Mouse (Mus musculus) kidney, adult 9 months (tissue): ENCODE measurements at regions not wholly inside any gene's neighbourhood (a gene's known extent, or its start where the extent isn't known, plus 50 kb on each side); places are given as distances from the start of the nearest gene placed in this dataset.

Source experiments
- DNase-seq: peaks from one replicate; pipeline ENCODE4 v3.0.0; 2022

- peak; percentile 24 for DNase-seq
Observed at GRCm38 (mm10) chr11:117036977-117037376, 78.0 kb upstream of the Sec14l1 start.

- no peak for DNase-seq
Observed at GRCm38 (mm10) chr11:117038282-117039106, 76.5 kb upstream of the Sec14l1 start.

- no peak for DNase-seq
Observed at GRCm38 (mm10) chr11:117040829-117041228, 74.1 kb upstream of the Sec14l1 start.

- peak; percentile 68 for DNase-seq
Observed at GRCm38 (mm10) chr11:117042336-117042735, 72.6 kb upstream of the Sec14l1 start.

- peak; percentile 68 for DNase-seq
Observed at GRCm38 (mm10) chr11:117043524-117043923, 71.4 kb upstream of the Sec14l1 start.

GRCm38 (mm10) chr11:117044731-117045130 is 70.2 kb upstream of the Sec14l1 start:
- no peak for DNase-seq

GRCm38 (mm10) chr11:117046636-117047035 is 68.3 kb upstream of the Sec14l1 start:
- no peak for DNase-seq

- no peak for DNase-seq
Observed at GRCm38 (mm10) chr11:117047172-117047950, 67.6 kb upstream of the Sec14l1 start.

GRCm38 (mm10) chr11:117048911-117049310 is 66.1 kb upstream of the Sec14l1 start:
- no peak for DNase-seq

- no peak for DNase-seq
Observed at GRCm38 (mm10) chr11:117050788-117051187, 64.2 kb upstream of the Sec14l1 start.

- DNase-seq = peak; percentile 77
Observed at GRCm38 (mm10) chr11:117056958-117057357, 58.0 kb upstream of the Sec14l1 start.

GRCm38 (mm10) chr11:117057451-117057850 is 57.5 kb upstream of the Sec14l1 start:
- peak; percentile 46 for DNase-seq

- no peak for DNase-seq
Observed at GRCm38 (mm10) chr11:117059120-117059519, 55.8 kb upstream of the Sec14l1 start.

- DNase-seq = no peak
Observed at GRCm38 (mm10) chr11:117059981-117060705, 54.8 kb upstream of the Sec14l1 start.

- no peak for DNase-seq
Observed at GRCm38 (mm10) chr11:117060706-117061337, 54.1 kb upstream of the Sec14l1 start.

GRCm38 (mm10) chr11:117062772-117063499 is 52.0 kb upstream of the Sec14l1 start:
- no peak for DNase-seq
